Mouse (Mus musculus) thymus, adult 2 months (tissue): ENCODE data around the gene Tiam2.

Experiments used
- CTCF ChIP-seq: fragments of 200-500 bp; IDR thresholded peaks from 2 replicates; pipeline ENCODE4 v1.5.1; 2012; ENCODE audit warnings: mild to moderate bottlenecking, control low read depth, low read length, moderate library complexity, borderline replicate concordance; ENCODE audit not compliant: control insufficient read depth, poor library complexity, insufficient read depth; ENCODE audit errors: extremely low read depth
- POLR2A ChIP-seq: fragments of 200-500 bp; IDR thresholded peaks from 2 replicates; pipeline ENCODE4 v1.6.1; 2012; ENCODE audit warnings: mild to moderate bottlenecking, low read length, control low read depth, moderate library complexity; ENCODE audit not compliant: control insufficient read depth, poor library complexity, insufficient read depth; ENCODE audit errors: extremely low read depth

- TF ChIP-seq POLR2A (no peak), CTCF (no peak)
These were observed 10.6 kb downstream of the Tiam2 start for GRCm38 (mm10) chr17:3336887-3337524.
